Mouse (Mus musculus) kidney, adult 2 months (tissue): Measurements from ENCODE around the gene Gjb2.

ENCODE experiments used
- CTCF ChIP-seq: fragments of 200-500 bp; conservative IDR thresholded peaks from 2 replicates; pipeline ENCODE4 v1.5.1; 2011; ENCODE audit warnings: low read depth, mild to moderate bottlenecking, control low read depth, low read length, moderate library complexity, mixed read lengths; ENCODE audit not compliant: insufficient read depth, insufficient read length
- POLR2A ChIP-seq: fragments of 200-500 bp; IDR thresholded peaks from one replicate; pipeline ENCODE4 v1.6.1; 2011; ENCODE audit warnings: low read depth, low read length, control low read depth

DNA sequence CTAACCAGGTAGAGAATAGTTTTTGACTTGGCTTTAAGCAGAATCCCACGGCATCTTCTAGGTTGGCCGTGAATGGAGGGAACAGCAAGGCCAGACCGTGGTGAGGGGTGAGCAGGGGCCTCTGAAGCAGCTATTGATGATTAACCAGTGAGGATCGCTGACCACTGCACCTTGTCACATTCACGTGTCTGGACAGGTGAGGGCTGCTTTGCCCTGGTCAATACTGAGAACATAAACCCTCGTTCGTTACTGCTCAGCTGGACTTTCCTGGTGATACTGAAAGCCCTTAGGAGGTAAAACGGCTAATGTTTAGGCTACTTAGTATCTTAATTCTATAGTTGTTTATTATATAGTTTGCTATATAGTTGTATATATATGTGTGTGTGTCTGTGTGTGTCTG lies 2.6 kb upstream of the Gjb2 start:
- no peak for TF ChIP-seq POLR2A
- no peak for TF ChIP-seq CTCF
